Mouse (Mus musculus) E14TG2a.4 (cell line): Measurements from ENCODE around the gene Gm10181.
"Not testable (repeated sequence)": the region's sequence is repeated elsewhere in the genome, so short reads cannot be mapped to it uniquely, and the experiment has no call there.

Experiments used
- H3K27me3 ChIP-seq: 2 replicates; pipeline ENCODE4 v1.6.1; 2014; ENCODE audit warnings: low read length, control low read depth; ENCODE audit not compliant: insufficient read depth
- H3K36me3 ChIP-seq: 2 replicates; pipeline ENCODE4 v1.6.1; 2014; ENCODE audit warnings: low read length, control low read depth; ENCODE audit not compliant: insufficient read depth
- H3K4me1 ChIP-seq: replicated peaks from 2 replicates; pipeline ENCODE4 v1.6.1; 2014; ENCODE audit warnings: low read depth, low read length, control low read depth
- H3K4me3 ChIP-seq: replicated peaks from 2 replicates; pipeline ENCODE4 v1.5.1; 2014; ENCODE audit warnings: mild to moderate bottlenecking, low read length
- H3K9me3 ChIP-seq: 2 replicates; pipeline ENCODE4 v1.6.1; 2014; ENCODE audit warnings: low read length, control low read depth
- CTCF ChIP-seq: conservative IDR thresholded peaks from 2 replicates; pipeline ENCODE4 v1.5.1; 2014; ENCODE audit warnings: low read length
- NANOG ChIP-seq: IDR thresholded peaks from 2 replicates; pipeline ENCODE4 v1.6.1; 2014; ENCODE audit warnings: borderline replicate concordance, low read length, mixed read lengths
- POU5F1 ChIP-seq: IDR thresholded peaks from 2 replicates; pipeline ENCODE4 v1.6.1; 2014; ENCODE audit warnings: low read length, borderline replicate concordance

Gm10181 gene

GRCm38 (mm10) chr9:25072666-25073065 lies 16.6 kb upstream of the Gm10181 start:
- H3K9me3 ChIP-seq: no peaks in the 10 kb centered on the region

GRCm38 (mm10) chr9:25075977-25076376 lies 13.2 kb upstream of the Gm10181 start:
- TF ChIP-seq POU5F1 (no peak), CTCF (no peak), NANOG (no peak)
- Histone ChIP-seq H3K4me1 (peaks cover 16% of the 10 kb centered on the region), H3K27me3 (no peaks in the 10 kb centered on the region), H3K9me3 (no peaks in the 10 kb centered on the region), H3K36me3 (no peaks in the 10 kb centered on the region), H3K4me3 (no peak overlapping the region)

More at GRCm38 (mm10) chr9:25072666-25073065, 16.6 kb upstream of the Gm10181 start:
- no peaks in the 10 kb centered on the region for H3K36me3 ChIP-seq
- H3K4me3 ChIP-seq: no peak overlapping the region
- no peak for TF ChIP-seq CTCF
- TF ChIP-seq POU5F1: no peak
- TF ChIP-seq NANOG: no peak
- H3K27me3 ChIP-seq: no peaks in the 10 kb centered on the region
- H3K4me1 ChIP-seq: peaks cover 16% of the 10 kb centered on the region

- no peak overlapping the region for H3K4me3 ChIP-seq
- peaks cover 16% of the 10 kb centered on the region for H3K4me1 ChIP-seq
- no peaks in the 10 kb centered on the region for H3K9me3 ChIP-seq
- no peaks in the 10 kb centered on the region for H3K36me3 ChIP-seq
- TF ChIP-seq NANOG (no peak), POU5F1 (no peak), CTCF (no peak)
- H3K27me3 ChIP-seq: no peaks in the 10 kb centered on the region
Observed at GRCm38 (mm10) chr9:25076505-25076904, 12.7 kb upstream of the Gm10181 start.

- TF ChIP-seq NANOG (no peak), POU5F1 (no peak), CTCF (no peak)
- no peaks in the 10 kb centered on the region for H3K4me1 ChIP-seq
- H3K36me3 ChIP-seq: no peaks in the 10 kb centered on the region
- H3K4me3 ChIP-seq: no peak overlapping the region
- H3K27me3 ChIP-seq: peaks cover 4% of the 10 kb centered on the region; the same call in 1 of the 2 replicates
- no peaks in the 10 kb centered on the region for H3K9me3 ChIP-seq
Observed at GRCm38 (mm10) chr9:25090853-25091252, 1.6 kb downstream of the Gm10181 start.

- no peak for TF ChIP-seq NANOG
- no peak for TF ChIP-seq POU5F1
- no peak for TF ChIP-seq CTCF
- Histone ChIP-seq H3K27me3 (no peaks in the 10 kb centered on the region), H3K4me3 (no peak overlapping the region), H3K9me3 (peaks cover 11% of the 10 kb centered on the region), H3K4me1 (no peaks in the 10 kb centered on the region), H3K36me3 (peaks cover 11% of the 10 kb centered on the region)
Observed at GRCm38 (mm10) chr9:25102881-25103280, 13.7 kb downstream of the Gm10181 start.

GRCm38 (mm10) chr9:25104638-25105037 lies 15.4 kb downstream of the Gm10181 start:
- Histone ChIP-seq H3K9me3 (peaks cover 11% of the 10 kb centered on the region), H3K36me3 (peaks cover 18% of the 10 kb centered on the region), H3K4me1 (no peaks in the 10 kb centered on the region), H3K27me3 (no peaks in the 10 kb centered on the region), H3K4me3 (no peak overlapping the region)
- TF ChIP-seq NANOG (no peak), POU5F1 (no peak), CTCF (peak; percentile 98)

GRCm38 (mm10) chr9:25123590-25123989 lies 34.4 kb downstream of the Gm10181 start:
- not testable (repeated sequence) for H3K27me3 ChIP-seq, H3K36me3 ChIP-seq, H3K4me1 ChIP-seq, H3K4me3 ChIP-seq, H3K9me3 ChIP-seq

- H3K9me3 ChIP-seq: no peaks in the 10 kb centered on the region
- H3K4me1 ChIP-seq: no peaks in the 10 kb centered on the region
- no peak for TF ChIP-seq POU5F1
- TF ChIP-seq NANOG: no peak
- TF ChIP-seq CTCF: no peak
- H3K36me3 ChIP-seq: peaks cover 8% of the 10 kb centered on the region
- H3K27me3 ChIP-seq: no peaks in the 10 kb centered on the region
- H3K4me3 ChIP-seq: no peak overlapping the region
Observed at GRCm38 (mm10) chr9:25124048-25124447, 34.8 kb downstream of the Gm10181 start.

GRCm38 (mm10) chr9:25132253-25132652 lies 43.0 kb downstream of the Gm10181 start:
- TF ChIP-seq CTCF (no peak), POU5F1 (no peak), NANOG (no peak)
- Histone ChIP-seq H3K4me1 (no peaks in the 10 kb centered on the region), H3K27me3 (no peaks in the 10 kb centered on the region), H3K9me3 (no peaks in the 10 kb centered on the region), H3K36me3 (no peaks in the 10 kb centered on the region), H3K4me3 (no peak overlapping the region)

GRCm38 (mm10) chr9:25132920-25133319 lies 43.7 kb downstream of the Gm10181 start:
- TF ChIP-seq POU5F1 (no peak), NANOG (no peak), CTCF (no peak)
- Histone ChIP-seq H3K4me3 (no peak overlapping the region), H3K27me3 (no peaks in the 10 kb centered on the region), H3K9me3 (no peaks in the 10 kb centered on the region), H3K4me1 (no peaks in the 10 kb centered on the region), H3K36me3 (no peaks in the 10 kb centered on the region)
